Mouse (Mus musculus): ENCODE data around the gene Dlx2. TPM values are rescaled to one million over a fixed set of nuclear protein-coding genes. Genes with fewer than 3 reads are reported as not detected.

Dlx2 gene
- polyA plus RNA-seq, 1 experiment from 2014 or later = 4.7 TPM

GRCm38 (mm10) chr2:71497175-71497574, 49.4 kb downstream of the Dlx2 start:
- WGBS = 75% methylated on average over 5 of the region's 5 CpGs
- no peak for DNase-seq (ENCODE audit: low spot score, missing footprints)
- ATAC-seq (ENCODE audit: low FRiP score) = no peak
- Histone ChIP-seq H3K27me3 (ENCODE audit: control insufficient read depth, insufficient read depth, low read length) (no peaks in the 10 kb centered on the region), H3K27ac (ENCODE audit: low read depth, low read length) (no peak overlapping the region), H3K9ac (ENCODE audit: low read length) (no peak overlapping the region), H3K4me1 (ENCODE audit: control insufficient read depth, insufficient read depth, low read length) (peaks cover 2% of the 10 kb centered on the region; the same call in 1 of the 2 replicates), H3K4me2 (no peak overlapping the region), H3K4me3 (ENCODE audit: low read depth, low read length) (no peak overlapping the region), H3K36me3 (ENCODE audit: control insufficient read depth, insufficient read depth, low read length) (no peaks in the 10 kb centered on the region), H3K9me3 (ENCODE audit: control insufficient read depth, low read length) (no peaks in the 10 kb centered on the region)

GRCm38 (mm10) chr2:71494971-71495370, 51.6 kb downstream of the Dlx2 start:
- H3K4me3 ChIP-seq (ENCODE audit: low read depth, low read length) = no peak overlapping the region
- DNase-seq (ENCODE audit: low spot score, missing footprints) = peak; percentile 87
- 23% methylated on average over 4 of the region's 4 CpGs for WGBS
- no peak overlapping the region for H3K27ac ChIP-seq (ENCODE audit: low read depth, low read length)
- peaks cover 2% of the 10 kb centered on the region; the same call in 1 of the 2 replicates for H3K4me1 ChIP-seq (ENCODE audit: control insufficient read depth, insufficient read depth, low read length)
- no peaks in the 10 kb centered on the region for H3K27me3 ChIP-seq (ENCODE audit: control insufficient read depth, insufficient read depth, low read length)
- ATAC-seq (ENCODE audit: low FRiP score) = no peak
- H3K4me2 ChIP-seq = no peak overlapping the region
- no peak overlapping the region for H3K9ac ChIP-seq (ENCODE audit: low read length)
- no peaks in the 10 kb centered on the region for H3K36me3 ChIP-seq (ENCODE audit: control insufficient read depth, insufficient read depth, low read length)
- no peaks in the 10 kb centered on the region for H3K9me3 ChIP-seq (ENCODE audit: control insufficient read depth, low read length)

DNA sequence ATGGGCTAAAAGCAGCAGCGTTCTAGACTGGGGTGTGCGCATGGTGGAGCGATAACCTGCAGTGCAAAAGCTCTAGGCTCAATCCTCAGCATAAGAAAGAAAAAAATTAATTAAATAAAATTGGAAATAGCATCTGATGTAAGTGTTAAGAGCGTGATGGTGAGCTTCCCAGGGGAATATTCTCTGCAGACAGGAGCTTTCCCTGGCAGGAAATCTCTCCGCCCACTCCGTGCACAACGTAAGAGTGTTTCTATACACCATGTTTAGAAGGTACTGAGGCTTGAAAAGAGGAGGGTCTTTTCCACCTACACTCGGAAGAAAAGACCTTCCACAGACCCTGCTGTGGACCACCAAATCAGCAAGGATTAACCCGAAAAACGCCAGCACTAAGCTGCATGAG, 52.1 kb downstream of the Dlx2 start:
- Histone ChIP-seq H3K9me3 (ENCODE audit: control insufficient read depth, low read length) (no peaks in the 10 kb centered on the region), H3K9ac (ENCODE audit: low read length) (no peak overlapping the region), H3K36me3 (ENCODE audit: control insufficient read depth, insufficient read depth, low read length) (no peaks in the 10 kb centered on the region), H3K4me2 (no peak overlapping the region), H3K4me3 (ENCODE audit: low read depth, low read length) (no peak overlapping the region), H3K27me3 (ENCODE audit: control insufficient read depth, insufficient read depth, low read length) (no peaks in the 10 kb centered on the region), H3K27ac (ENCODE audit: low read depth, low read length) (no peak overlapping the region), H3K4me1 (ENCODE audit: control insufficient read depth, insufficient read depth, low read length) (peaks cover 2% of the 10 kb centered on the region; the same call in 1 of the 2 replicates)
- 52% methylated on average over 10 of the region's 10 CpGs for WGBS
- ATAC-seq (ENCODE audit: low FRiP score) (no peak), DNase-seq (ENCODE audit: low spot score, missing footprints) (peak; percentile 64)

Other genes starting within 250 kb of the Dlx2 start
- 39.3 and 43.2 TPM in 2 replicates for gene Slc25a12, start 179.0 kb downstream of the Dlx2 start, polyA plus RNA-seq (2014; fragmentation: Nextera tagmentation; extraction: Ambion mirVana)
- 193 and 201 TPM in 2 replicates for gene Hat1, start 157.8 kb downstream of the Dlx2 start, polyA plus RNA-seq (2014; fragmentation: Nextera tagmentation; extraction: Ambion mirVana)
- gene Metap1d, start 93.5 kb downstream of the Dlx2 start, polyA plus RNA-seq (2014; fragmentation: Nextera tagmentation; extraction: Ambion mirVana) = 31.6 and 32.8 TPM in 2 replicates
- gene Dlx1, start 18.6 kb downstream of the Dlx2 start, polyA plus RNA-seq (2014; fragmentation: Nextera tagmentation; extraction: Ambion mirVana) = 13.6 and 17.3 TPM in 2 replicates
- gene Itga6, start 198.9 kb upstream of the Dlx2 start, polyA plus RNA-seq (2014; fragmentation: Nextera tagmentation; extraction: Ambion mirVana) = 28.5 and 28.7 TPM in 2 replicates

All from midbrain, embryonic 11.5 days (tissue).